ENCODE assay signal across 9 mouse cellular contexts in genomic region chr13:94868478-94868950, GRCm38 (mm10). TPM values are rescaled to one million over a fixed set of nuclear protein-coding genes. Genes with fewer than 3 reads are reported as not detected.
DNase-seq lines count a peak whose midpoint lies in the region; ATAC-seq and TF ChIP-seq lines count a peak whose summit lies in the region.
"Had no signal": no experiment of that assay in that cellular context is flagged by ENCODE, and none has a peak within 500 bp of the region (broad histone marks: within the 10 kb centered on the region; RNA-seq: fewer than 3 reads in every experiment).

No protein-coding gene starts in this region.

- WGBS in embryonic facial prominence, embryonic 12.5 days, result under 1% methylated on average over 35 of the region's 35 CpGs
- WGBS in limb, embryonic 15.5 days, result 2% methylated on average over 28 of the region's 35 CpGs
- under 1% methylated on average over 35 of the region's 35 CpGs for WGBS in midbrain, embryonic 15.5 days

- ATAC-seq in cerebellum, adult (ENCODE audit: insufficient number of reproducible peaks, low FRiP score, low TSS enrichment), result 0 out of 2 replicates have a peak, but pooled peaks have one; percentile 18
- no peak for ATAC-seq in G1E (ENCODE audit: extremely low read depth, insufficient number of reproducible peaks, low FRiP score, poor library complexity, severe bottlenecking)
- ATAC-seq in embryonic facial prominence, embryonic 12.5 days (ENCODE audit: insufficient number of reproducible peaks, insufficient read depth, low FRiP score, low TSS enrichment), result peak; percentile 59
- ATAC-seq in limb, embryonic 15.5 days (ENCODE audit: insufficient number of reproducible peaks, low FRiP score, low TSS enrichment, low read depth), result no peak
- peak; percentile 55 for ATAC-seq in midbrain, embryonic 15.5 days (replicated peaks)

- H3K27ac ChIP-seq in embryonic facial prominence, embryonic 12.5 days, result no peak overlapping the region
- H3K27ac ChIP-seq in limb, embryonic 15.5 days, result no peak overlapping the region
- H3K27ac ChIP-seq in midbrain, embryonic 15.5 days, result no peak overlapping the region

- DNase-seq in cerebellum, adult 11-12 months, result no peak
- peak; percentile 77 for DNase-seq in G1E (ENCODE audit: low spot score)
- DNase-seq in heart, postnatal 36 days, result peak; percentile 34 to 50
- peak; percentile 30 for DNase-seq in thymus, postnatal 14 days

- intact Hi-C loops in heart, postnatal 36 days (cut with DNase I), result loop anchor here (5.0 to 10.0 kb wide), 2 partner anchors 306 to 484 kb away; no protein-coding TSS in a partner anchor

- no peaks in the 10 kb centered on the region for H3K9me3 ChIP-seq in G1E (replicated peaks)
- no peaks in the 10 kb centered on the region for H3K9me3 ChIP-seq in embryonic facial prominence, embryonic 12.5 days
- no peaks in the 10 kb centered on the region for H3K9me3 ChIP-seq in limb, embryonic 15.5 days
- no peaks in the 10 kb centered on the region for H3K9me3 ChIP-seq in midbrain, embryonic 15.5 days

- no peaks in the 10 kb centered on the region for H3K36me3 ChIP-seq in G1E (replicated peaks)
- H3K36me3 ChIP-seq in embryonic facial prominence, embryonic 12.5 days, result no peaks in the 10 kb centered on the region
- no peaks in the 10 kb centered on the region for H3K36me3 ChIP-seq in limb, embryonic 15.5 days
- no peaks in the 10 kb centered on the region for H3K36me3 ChIP-seq in midbrain, embryonic 15.5 days (replicated peaks)

- H3K4me2 ChIP-seq in embryonic facial prominence, embryonic 12.5 days (replicated peaks), result peak overlapping the region; percentile 54
- H3K4me2 ChIP-seq in limb, embryonic 15.5 days, result peak overlapping the region; percentile 57
- peak overlapping the region; percentile 36 for H3K4me2 ChIP-seq in midbrain, embryonic 15.5 days

- no peak for TF ChIP-seq CTCF in G1E (IDR thresholded peaks at IDR 0.05; ENCODE audit: low read depth, low read length)

- H3K4me3 ChIP-seq in G1E (ENCODE audit: low read depth, low read length), result peak overlapping the region; percentile 70
- H3K4me3 ChIP-seq in embryonic facial prominence, embryonic 12.5 days, result peak overlapping the region; percentile 31
- H3K4me3 ChIP-seq in limb, embryonic 15.5 days, result peak overlapping the region; percentile 35
- peak overlapping the region; percentile 20 for H3K4me3 ChIP-seq in midbrain, embryonic 15.5 days

- peaks cover 48% of the 10 kb centered on the region for H3K27me3 ChIP-seq in G1E (ENCODE audit: insufficient read depth, low read length)
- H3K27me3 ChIP-seq in embryonic facial prominence, embryonic 12.5 days, result peaks cover 80% of the 10 kb centered on the region
- H3K27me3 ChIP-seq in limb, embryonic 15.5 days, result peaks cover 89% of the 10 kb centered on the region
- H3K27me3 ChIP-seq in midbrain, embryonic 15.5 days (replicated peaks), result peaks cover 87% of the 10 kb centered on the region

- H3K4me1 ChIP-seq in G1E (ENCODE audit: insufficient read depth, low read depth, low read length), result peaks cover 5% of the 10 kb centered on the region
- peaks cover 6% of the 10 kb centered on the region; the same call in 1 of the 2 replicates for H3K4me1 ChIP-seq in embryonic facial prominence, embryonic 12.5 days
- H3K4me1 ChIP-seq in limb, embryonic 15.5 days, result peaks cover 17% of the 10 kb centered on the region
- H3K4me1 ChIP-seq in midbrain, embryonic 15.5 days, result peaks cover 6% of the 10 kb centered on the region; the same call in 1 of the 2 replicates

- H3K9ac ChIP-seq in embryonic facial prominence, embryonic 12.5 days, result no peak overlapping the region
- H3K9ac ChIP-seq in limb, embryonic 15.5 days, result no peak overlapping the region
- H3K9ac ChIP-seq in midbrain, embryonic 15.5 days, result no peak overlapping the region

RNA-seq across cellular contexts. Expression of gene Otp, which starts 6.9 kb away (rescaled TPM):
- total RNA-seq in G1E (2014; fragmentation: Nextera tagmentation) (not detected in 2 replicates), G1E (2017) (0.06 TPM in 1 of 2 replicates, not detected in the other)
- 0.02 TPM in 1 of 2 replicates, not detected in the other for polyA plus RNA-seq in G1E (2012)
- 0.50 and 1.4 TPM in 2 replicates for polyA plus RNA-seq in embryonic facial prominence, embryonic 12.5 days (2016; fragmentation: Nextera tagmentation; extraction: Ambion mirVana)
- total RNA-seq in heart, postnatal 36 days (2021), result not detected
- not detected in 2 replicates for polyA plus RNA-seq in limb, embryonic 15.5 days (2015; fragmentation: Nextera tagmentation; extraction: Ambion mirVana)
- 2.3 and 4.7 TPM in 2 replicates for polyA plus RNA-seq in midbrain, embryonic 15.5 days (2015; fragmentation: Nextera tagmentation; extraction: Ambion mirVana)
- total RNA-seq: gastrocnemius, postnatal 4 days had no signal

Comparison
In these comparisons a context has a peak if more than half of its experiments do, and no peak if none do; other contexts are left out.
1. ATAC-seq: peak in cerebellum, adult (single experiment), embryonic facial prominence, embryonic 12.5 days (single experiment) and midbrain, embryonic 15.5 days (single experiment); none in G1E (single experiment) and limb, embryonic 15.5 days (single experiment).
2. H3K4me3 ChIP-seq: peak in every context shown above with its lines; median percentile 70 in G1E; 35 in limb, embryonic 15.5 days; 31 in embryonic facial prominence, embryonic 12.5 days; 20 in midbrain, embryonic 15.5 days.
3. Peak in every context shown above with its lines, with median percentiles within 50 percentile points of each other: H3K4me2 ChIP-seq.